ENCODE assay signal across 11 mouse cellular contexts in genomic region chr11:67652893-67653255, GRCm38 (mm10). TPM values are rescaled to one million over a fixed set of nuclear protein-coding genes. Genes with fewer than 3 reads are reported as not detected.
DNase-seq lines count a peak whose midpoint lies in the region; ATAC-seq and TF ChIP-seq lines count a peak whose summit lies in the region.
"Had no signal": no experiment of that assay in that cellular context is flagged by ENCODE, and none has a peak within 500 bp of the region (broad histone marks: within the 10 kb centered on the region; RNA-seq: fewer than 3 reads in every experiment).

No protein-coding gene starts in this region.

- H3K27me3 ChIP-seq in forebrain, postnatal 0 days (ENCODE audit: insufficient read depth, low read length), result no peaks in the 10 kb centered on the region
- no peaks in the 10 kb centered on the region for H3K27me3 ChIP-seq in midbrain, embryonic 13.5 days
- H3K27me3 ChIP-seq: liver, embryonic 13.5 days had no signal

- H3K4me1 ChIP-seq in ES-E14 (ENCODE audit: control insufficient read depth in 2 of 2, insufficient read depth in 2 of 2, low read length in 2 of 2, poor library complexity in 1 of 2), result peaks cover 7 to 20% of the 10 kb centered on the region in 2 experiments; a peak in 3 of 4 replicates
- H3K4me1 ChIP-seq in forebrain, postnatal 0 days (ENCODE audit: insufficient read depth), result peaks cover 10% of the 10 kb centered on the region; the same call in 1 of the 2 replicates
- peaks cover 20% of the 10 kb centered on the region for H3K4me1 ChIP-seq in midbrain, embryonic 13.5 days (replicated peaks)
- H3K4me1 ChIP-seq: liver, embryonic 13.5 days had no signal

- 27% methylated on average over 6 of the region's 6 CpGs for WGBS in forebrain, postnatal 0 days
- WGBS in midbrain, embryonic 13.5 days, result 23% methylated on average over 6 of the region's 6 CpGs

- DNase-seq in cerebellum, postnatal 14 days, result peak; percentile 70 to 72
- DNase-seq in ES-E14 (ENCODE audit: low read depth, low spot score), result peak; percentile 17
- no peak for DNase-seq in forebrain, postnatal 0 days
- no peak for DNase-seq in kidney, postnatal 14 days
- no peak for DNase-seq in lung, adult 18-20 months
- no peak for DNase-seq in lung, postnatal 4 days
- DNase-seq: liver, embryonic 13.5 days had no signal

- peak overlapping the region; percentile 23; the same call in 1 of the 2 replicates for H3K4me2 ChIP-seq in forebrain, postnatal 0 days (ENCODE audit: low read depth)
- peak overlapping the region; percentile 36 for H3K4me2 ChIP-seq in midbrain, embryonic 13.5 days (replicated peaks)
- H3K4me2 ChIP-seq: liver, embryonic 13.5 days had no signal

- H3K27ac ChIP-seq in ES-E14 (ENCODE audit: insufficient read depth, low read depth, low read length, poor library complexity, severe bottlenecking), result no peak overlapping the region
- no peak overlapping the region; the same call in 1 of the 2 replicates for H3K27ac ChIP-seq in forebrain, postnatal 0 days (ENCODE audit: low read depth, low read length)
- H3K27ac ChIP-seq in midbrain, embryonic 13.5 days, result no peak overlapping the region
- H3K27ac ChIP-seq: liver, embryonic 13.5 days had no signal

- in situ Hi-C loops in ES-E14 (cut with MboI; ENCODE audit: low sequenced_read_pairs in 2 of 2, unreplicated experiment in 2 of 2), result no loop called here

- no peaks in the 10 kb centered on the region for H3K9me3 ChIP-seq in ES-E14 (ENCODE audit: control insufficient read depth, insufficient read depth, low read depth, low read length)
- H3K9me3 ChIP-seq in forebrain, postnatal 0 days (ENCODE audit: low read length), result no peaks in the 10 kb centered on the region
- no peaks in the 10 kb centered on the region for H3K9me3 ChIP-seq in midbrain, embryonic 13.5 days
- H3K9me3 ChIP-seq: liver, embryonic 13.5 days had no signal

- no peak for ATAC-seq in cerebellum, adult (ENCODE audit: insufficient number of reproducible peaks, low FRiP score, low TSS enrichment)
- ATAC-seq in forebrain, postnatal 0 days, result 0 out of 2 replicates have a peak, but pooled peaks have one; percentile 16
- 0 out of 2 replicates have a peak, but pooled peaks have one; percentile 12 for ATAC-seq in midbrain, embryonic 13.5 days

- no peak overlapping the region for H3K9ac ChIP-seq in ES-E14 (ENCODE audit: insufficient read depth, low read depth, low read length, poor library complexity, severe bottlenecking)
- H3K9ac ChIP-seq in forebrain, postnatal 0 days, result no peak overlapping the region
- H3K9ac ChIP-seq in midbrain, embryonic 13.5 days (replicated peaks), result no peak overlapping the region; the same call in 1 of the 2 replicates
- H3K9ac ChIP-seq: liver, embryonic 13.5 days had no signal

- H3K4me3 ChIP-seq in ES-E14 (ENCODE audit: insufficient read depth in 1 of 2, low read depth in 1 of 2, low read length in 2 of 2, poor library complexity in 1 of 2, severe bottlenecking in 1 of 2), result no peak overlapping the region
- H3K4me3 ChIP-seq in forebrain, postnatal 0 days (ENCODE audit: low read depth, low read length), result no peak overlapping the region
- H3K4me3 ChIP-seq in midbrain, embryonic 13.5 days (replicated peaks), result no peak overlapping the region
- H3K4me3 ChIP-seq: liver, embryonic 13.5 days; myocyte had no signal

- no peak for TF ChIP-seq CTCF in forebrain, postnatal 0 days (IDR thresholded peaks at IDR 0.05; ENCODE audit: low read depth)

- H3K36me3 ChIP-seq in ES-E14 (ENCODE audit: control insufficient read depth, insufficient read depth, low read length, poor library complexity, severe bottlenecking), result no peaks in the 10 kb centered on the region
- H3K36me3 ChIP-seq in forebrain, postnatal 0 days (ENCODE audit: insufficient read depth), result no peaks in the 10 kb centered on the region; the same call in 1 of the 2 replicates
- no peaks in the 10 kb centered on the region for H3K36me3 ChIP-seq in midbrain, embryonic 13.5 days
- H3K36me3 ChIP-seq: liver, embryonic 13.5 days had no signal

TF ChIP-seq in ES-E14, 5 proteins besides CTCF, POLR2A, EP300 and RAD21:
- no peak for TF ChIP-seq MAFK (IDR thresholded peaks at IDR 0.05; ENCODE audit: insufficient read depth, low read depth, low read length)
TF ChIP-seq in ES-E14: peak in this region for 0.

RNA-seq across cellular contexts. Expression of gene Rcvrn, which starts 42.3 kb away (rescaled TPM):
- not detected in 2 replicates for total RNA-seq in ES-E14 (2012; rRNA removed)
- 1.00 TPM in 1 of 2 replicates, not detected in the other for total RNA-seq in forebrain, postnatal 0 days (2014; rRNA removed)
- 0.14 TPM in 1 of 2 replicates, not detected in the other for polyA plus RNA-seq in forebrain, postnatal 0 days (2015; fragmentation: Nextera tagmentation; extraction: Ambion mirVana)
- polyA plus RNA-seq in midbrain, embryonic 13.5 days (2015; fragmentation: Nextera tagmentation; extraction: Ambion mirVana), result not detected in 2 replicates
- total RNA-seq: heart, postnatal 10 days had no signal
- polyA plus RNA-seq: liver, embryonic 13.5 days; myocyte had no signal

Comparison
In these comparisons a context has a peak if more than half of its experiments do, and no peak if none do; other contexts are left out.
1. DNase-seq: peak in cerebellum, postnatal 14 days (2 of 2) and ES-E14 (single experiment); none in forebrain, postnatal 0 days (single experiment), kidney, postnatal 14 days (single experiment), lung, adult 18-20 months (0 of 2) and lung, postnatal 4 days (0 of 2).